Mouse (Mus musculus): ENCODE data around the gene Barhl2.

- no peak for TF ChIP-seq CTCF (IDR thresholded peaks at IDR 0.05; ENCODE audit: low read depth)
- no peak for TF ChIP-seq EP300 (IDR thresholded peaks at IDR 0.05; ENCODE audit: low read depth)
Measured at GRCm38 (mm10) chr5:106447951-106448797, 9.8 kb downstream of the Barhl2 start.
